Mouse (Mus musculus): ENCODE results near the gene Ppm1b.
"Not testable (repeated sequence)": the region's sequence is repeated elsewhere in the genome, so short reads cannot be mapped to it uniquely, and the experiment has no call there.

Gene Ppm1b

DNA sequence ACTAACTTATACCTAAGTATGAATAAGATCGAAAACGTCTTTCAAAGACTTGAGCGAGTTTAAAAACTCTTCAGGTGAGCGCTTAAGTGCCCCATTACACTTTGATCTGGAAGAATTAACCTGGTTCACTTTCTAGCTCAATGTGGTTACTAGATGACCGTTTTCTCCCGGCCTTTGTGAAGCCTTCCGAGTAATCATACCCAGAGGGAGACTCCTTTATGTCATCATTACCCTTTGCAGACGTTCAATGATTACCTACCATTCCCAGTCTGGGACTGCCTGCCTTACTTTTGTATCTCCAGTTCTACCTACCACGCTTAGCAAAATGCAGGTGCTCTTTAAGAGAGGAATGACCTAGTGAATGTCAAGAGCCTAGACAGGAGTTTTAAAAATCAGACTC lies at the start of gene Ppm1b:
Gene Ppm1b (plus strand): TSS at position 301 of the 400 bp plus-strand sequence.
- no peak for DNase-seq (ENCODE audit: low spot score in 2 of 2)

DNA sequence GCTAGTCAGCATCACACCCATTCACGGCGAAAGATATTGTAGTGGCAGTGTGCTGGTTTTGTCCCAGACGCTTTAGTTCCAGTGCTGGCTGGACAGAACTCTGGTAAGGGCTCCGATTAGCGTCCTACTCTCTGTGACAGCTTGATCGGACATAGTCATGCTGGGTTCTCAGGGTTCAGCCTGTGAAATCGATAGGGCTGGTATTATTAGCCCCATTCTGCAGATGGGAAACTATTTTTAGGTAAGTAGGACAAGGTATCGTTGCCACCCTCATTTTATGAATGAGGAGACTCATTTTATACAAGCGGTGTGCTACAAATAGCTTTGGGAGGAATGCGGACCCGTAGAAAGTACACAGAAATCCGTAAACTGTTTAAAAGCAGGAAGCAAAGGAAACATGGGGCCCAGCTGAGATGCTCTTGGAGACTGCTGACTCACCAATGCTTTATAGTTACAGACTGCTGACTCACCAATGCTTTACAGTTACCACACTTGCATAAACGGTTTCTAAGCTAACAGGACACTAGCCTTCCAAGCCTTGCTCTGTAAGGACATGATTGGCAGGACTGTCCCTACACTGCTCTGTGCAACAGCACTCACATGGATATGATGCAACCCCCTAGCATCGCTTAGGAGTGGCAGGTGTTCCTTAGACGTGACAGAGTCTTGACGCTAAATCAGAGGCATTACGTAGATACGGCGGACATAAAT lies 34.7 kb upstream of the Ppm1b start:
- DNase-seq (ENCODE audit: low spot score in 2 of 2): peak in 1 of 2 experiments; percentile 2

DNA sequence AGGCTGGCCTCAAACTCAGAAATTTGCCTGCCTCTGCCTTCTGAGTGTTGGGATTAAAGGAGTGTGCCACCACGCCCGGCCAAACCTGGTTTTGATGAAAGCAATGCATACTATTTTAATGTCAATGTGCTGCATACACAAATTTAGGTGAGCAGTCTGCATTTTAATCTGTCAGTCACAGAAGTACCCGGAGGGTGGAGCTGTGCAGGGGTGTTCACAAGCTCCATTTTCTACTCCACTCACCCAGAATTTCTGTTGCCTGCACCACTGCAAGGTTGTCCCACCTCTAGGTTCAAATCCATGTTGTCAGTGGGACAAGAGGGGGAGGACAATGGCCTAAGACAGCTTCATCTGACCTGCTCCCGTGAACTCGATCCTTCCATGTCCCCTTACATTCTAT lies 31.8 kb upstream of the Ppm1b start:
- DNase-seq (ENCODE audit: low spot score in 2 of 2): no peak

DNA sequence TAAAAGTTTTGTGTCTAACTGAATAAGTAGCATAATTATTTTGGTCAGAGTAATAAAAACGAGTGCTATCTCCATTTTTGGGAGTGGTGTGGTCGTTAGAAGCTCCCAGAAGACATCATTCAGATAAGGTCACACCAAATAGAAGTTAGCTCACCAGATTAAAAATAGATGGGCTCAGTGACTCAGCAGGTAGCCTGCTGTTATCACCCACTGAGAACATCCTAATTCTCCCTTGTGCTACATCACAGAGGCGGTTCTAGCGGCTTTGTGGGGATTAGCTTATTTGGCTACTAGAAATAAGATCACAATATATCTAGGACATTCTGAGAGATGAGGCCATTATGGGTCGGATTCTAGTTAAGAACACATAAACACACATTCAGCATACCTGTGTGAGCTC lies 30.3 kb upstream of the Ppm1b start:
- DNase-seq (ENCODE audit: low spot score in 2 of 2): peak; percentile 2 to 19

DNA sequence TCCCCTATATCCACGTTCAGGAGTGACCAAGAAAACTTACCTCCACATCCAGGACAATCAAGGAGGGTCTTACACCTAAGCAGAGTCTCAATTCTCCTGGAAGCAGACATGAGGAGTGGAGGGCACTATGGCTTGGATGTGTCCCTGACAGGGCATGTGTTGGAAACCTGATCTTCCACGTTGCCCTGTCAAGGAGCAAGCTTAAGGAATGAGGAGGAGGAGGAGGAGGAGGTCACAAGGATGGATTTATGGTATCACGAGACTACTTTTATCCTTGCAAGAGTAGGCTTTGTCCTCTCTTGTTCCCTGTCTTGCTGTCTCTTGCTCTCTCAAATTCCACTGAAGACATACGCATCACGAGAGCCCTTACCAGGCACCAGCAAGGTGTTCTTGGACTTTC lies 29.0 kb upstream of the Ppm1b start:
- DNase-seq (ENCODE audit: low spot score in 2 of 2): no peak

DNA sequence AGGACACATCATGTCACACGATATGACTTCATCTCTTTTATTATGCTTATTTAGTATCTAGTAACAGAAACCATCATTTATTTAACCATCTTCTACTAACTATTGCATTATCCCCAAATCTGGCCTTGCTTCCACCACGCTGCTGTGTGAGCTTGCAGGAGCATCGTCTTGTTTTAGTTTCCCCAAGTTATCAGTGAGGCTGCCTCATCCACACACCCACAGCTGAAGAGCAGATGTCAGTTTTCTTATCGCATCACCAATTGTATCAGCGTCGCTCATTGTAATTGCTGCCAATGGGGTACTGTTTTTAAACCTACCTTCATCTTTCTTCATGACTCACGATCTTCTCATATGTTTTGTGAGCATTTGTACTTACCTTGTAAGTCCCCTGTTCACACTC lies 23.6 kb upstream of the Ppm1b start:
- DNase-seq (ENCODE audit: low spot score in 2 of 2): no peak

DNA sequence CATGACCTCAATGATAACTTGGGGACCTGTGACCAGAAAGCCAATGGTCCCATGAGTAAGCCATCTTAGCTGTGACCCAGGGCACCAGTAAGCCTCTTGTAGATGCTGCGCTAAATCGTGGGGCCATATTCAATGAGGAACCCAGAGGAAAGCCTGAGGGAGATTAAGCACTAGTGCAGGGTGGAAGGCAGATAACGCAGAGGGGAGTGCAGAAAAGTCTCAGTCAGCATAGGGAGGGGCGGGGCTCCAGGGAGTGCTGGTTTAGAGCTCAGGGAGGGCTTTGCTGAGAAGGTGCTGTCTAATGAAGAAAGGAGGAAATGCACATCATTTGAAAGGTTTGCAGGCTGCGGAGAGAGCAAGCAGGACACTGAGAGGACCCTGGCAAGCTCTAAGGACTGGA lies 22.6 kb upstream of the Ppm1b start:
- DNase-seq (ENCODE audit: low spot score in 2 of 2): no peak

DNA sequence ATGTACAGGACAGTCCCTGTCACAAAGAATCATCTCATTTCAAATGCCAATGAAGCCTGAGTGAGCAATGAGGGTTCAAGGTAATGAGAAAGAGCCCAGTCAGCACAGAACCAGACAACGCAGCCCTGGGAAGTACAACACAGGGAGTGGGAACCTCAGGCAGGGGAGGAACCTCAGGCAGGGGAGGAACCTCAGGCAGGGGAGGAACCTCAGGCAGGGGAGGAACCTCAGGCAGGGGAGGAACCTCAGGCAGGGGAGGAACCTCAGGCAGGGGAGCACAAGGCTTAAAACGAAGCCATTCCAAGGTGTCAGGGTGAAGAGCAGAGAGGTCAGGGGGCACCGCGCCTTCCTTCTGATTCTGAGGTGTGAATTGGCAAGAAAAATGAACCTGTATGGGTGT lies 20.9 kb upstream of the Ppm1b start:
- DNase-seq (ENCODE audit: low spot score in 2 of 2): not testable (repeated sequence)

DNA sequence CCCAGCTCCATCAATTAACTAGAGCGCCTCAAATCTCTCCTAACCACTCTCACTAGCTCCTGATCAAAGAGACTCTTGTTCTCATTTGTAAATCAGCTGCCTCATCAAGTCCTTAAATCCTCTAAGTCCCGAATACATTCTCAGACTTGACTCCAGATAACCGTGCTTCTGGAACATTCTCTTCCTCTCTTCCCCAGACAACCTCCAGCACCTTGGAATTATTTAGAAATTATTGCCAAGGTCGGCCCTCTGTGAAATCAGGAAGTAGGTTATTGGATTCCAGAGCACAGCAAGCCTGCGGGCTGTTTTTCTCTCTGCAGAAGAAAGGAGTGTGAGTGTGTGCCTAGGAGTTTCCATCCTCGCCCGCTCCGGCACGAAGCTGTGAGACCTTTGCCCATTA lies 20.2 kb upstream of the Ppm1b start:
- DNase-seq (ENCODE audit: low spot score in 2 of 2): no peak

DNA sequence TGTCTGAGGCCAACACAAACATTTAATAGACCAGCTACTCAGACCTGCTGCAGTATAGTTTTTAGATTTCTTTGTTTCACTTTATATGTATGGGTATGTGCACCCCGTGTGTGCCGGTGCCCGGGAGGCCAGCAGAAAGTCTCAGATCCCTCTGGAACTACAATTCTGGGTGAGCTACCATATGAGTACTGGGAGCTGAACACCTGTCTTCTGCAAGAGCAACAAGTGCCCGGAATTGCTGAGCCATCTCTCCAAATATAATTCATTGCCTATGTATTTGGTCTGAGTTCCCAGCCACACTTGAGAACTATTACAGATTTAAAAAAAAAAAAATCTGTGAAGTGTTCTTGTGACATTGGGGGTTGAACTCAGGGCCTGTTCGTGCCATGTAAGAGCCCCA lies 19.7 kb upstream of the Ppm1b start:
- DNase-seq (ENCODE audit: low spot score in 2 of 2): no peak

DNA sequence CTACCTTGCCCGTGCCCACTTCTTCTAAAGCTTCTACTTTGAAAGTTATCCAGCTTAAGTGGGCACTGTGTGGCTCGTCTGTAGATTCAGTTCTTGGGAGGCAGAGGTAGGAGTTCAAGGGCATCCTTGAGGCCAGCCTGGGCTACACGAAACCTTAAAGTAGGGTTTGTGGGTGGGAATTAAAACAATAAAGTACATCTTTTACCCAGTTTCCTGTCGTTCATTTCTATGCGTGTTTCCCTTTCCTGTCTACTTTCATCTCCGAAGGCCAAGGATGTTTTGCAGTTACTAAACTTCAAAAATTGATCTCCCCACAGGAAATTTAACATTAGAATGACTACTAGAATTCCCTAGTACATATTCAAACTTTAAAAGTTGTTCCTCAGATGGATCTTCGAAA lies 19.3 kb upstream of the Ppm1b start:
- no peak for DNase-seq (ENCODE audit: low spot score in 2 of 2)

DNA sequence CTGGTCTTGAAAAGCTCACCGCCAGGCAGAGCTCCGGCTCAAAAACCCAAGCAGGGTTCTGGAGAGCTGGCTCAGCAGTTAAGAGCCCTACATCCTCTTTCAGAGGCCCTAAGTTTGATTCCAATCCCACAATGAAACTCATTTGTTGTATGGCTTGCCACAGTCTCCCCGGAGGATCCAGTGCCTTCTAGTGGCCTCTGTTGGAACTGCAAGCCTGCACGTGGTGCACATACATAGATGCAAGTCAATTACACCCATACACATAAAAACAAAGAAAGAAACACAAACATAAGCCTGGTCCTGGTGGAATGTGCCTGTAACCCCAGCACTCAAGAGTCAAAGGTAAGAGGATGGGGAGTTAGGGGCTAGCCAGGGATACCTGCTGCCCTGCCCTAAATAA lies 18.3 kb upstream of the Ppm1b start:
- DNase-seq (ENCODE audit: low spot score in 2 of 2): no peak

DNA sequence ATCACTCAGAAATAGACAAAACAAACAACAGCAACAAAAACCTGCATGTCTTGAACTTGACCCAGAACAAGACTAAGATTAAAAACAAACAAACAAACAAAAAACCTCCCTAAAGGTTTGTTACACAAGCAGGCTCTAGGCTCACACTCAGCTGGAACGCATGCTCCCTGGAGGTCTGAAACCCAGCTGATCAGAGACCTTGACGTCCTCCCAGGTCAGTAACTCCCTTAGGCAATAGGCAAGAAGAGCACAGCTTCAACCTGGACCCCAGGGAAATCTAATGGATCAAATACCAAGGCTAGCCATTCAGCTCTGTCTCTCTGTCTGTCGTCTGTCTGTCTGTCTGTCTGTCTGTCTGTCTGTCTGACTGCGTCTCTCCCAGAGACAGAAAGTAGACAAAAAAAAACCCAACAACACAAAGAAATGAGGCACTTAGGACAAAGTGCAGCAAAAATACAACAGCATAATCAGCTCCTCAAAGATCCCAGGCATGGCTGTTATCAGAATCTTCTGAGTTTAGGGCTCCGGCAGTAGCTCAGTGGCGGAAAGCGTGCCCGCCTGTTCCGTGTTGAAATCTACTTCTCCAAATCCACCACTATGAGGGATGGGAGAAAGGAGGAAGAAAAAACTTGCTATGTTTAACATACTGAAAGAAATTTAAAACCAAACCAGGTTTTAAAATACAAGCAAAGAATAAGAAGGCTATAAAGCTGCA lies 16.4 kb upstream of the Ppm1b start:
- DNase-seq (ENCODE audit: low spot score in 2 of 2): no peak

DNA sequence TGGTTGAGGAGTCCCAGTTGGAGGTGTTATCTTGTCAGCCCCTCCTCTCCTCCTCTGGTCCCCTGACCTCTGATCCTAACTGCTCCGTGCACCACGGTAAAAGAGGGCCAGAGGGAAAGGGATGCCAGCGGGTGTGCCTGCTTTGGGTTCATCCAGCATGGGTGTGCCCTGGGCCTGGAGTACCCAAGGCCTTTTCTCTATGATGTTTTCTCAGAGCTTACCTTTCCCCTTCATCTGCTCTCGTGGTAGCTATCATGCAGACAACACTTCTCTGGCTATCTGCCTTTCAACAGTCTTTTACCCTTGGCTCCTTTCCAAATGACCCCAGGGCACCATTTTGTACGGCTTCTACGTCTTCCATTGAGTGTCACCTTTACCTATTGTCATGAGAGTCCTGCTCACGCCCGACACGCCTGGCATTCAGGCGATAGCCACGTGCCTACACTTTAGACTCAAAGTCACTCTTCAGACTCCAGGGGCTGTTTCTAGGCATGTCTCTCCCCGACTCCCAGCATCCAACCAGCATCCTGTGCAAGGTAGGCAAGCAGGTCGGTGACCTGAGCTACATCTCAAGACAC lies 15.2 kb upstream of the Ppm1b start:
- DNase-seq (ENCODE audit: low spot score in 2 of 2): no peak

DNA sequence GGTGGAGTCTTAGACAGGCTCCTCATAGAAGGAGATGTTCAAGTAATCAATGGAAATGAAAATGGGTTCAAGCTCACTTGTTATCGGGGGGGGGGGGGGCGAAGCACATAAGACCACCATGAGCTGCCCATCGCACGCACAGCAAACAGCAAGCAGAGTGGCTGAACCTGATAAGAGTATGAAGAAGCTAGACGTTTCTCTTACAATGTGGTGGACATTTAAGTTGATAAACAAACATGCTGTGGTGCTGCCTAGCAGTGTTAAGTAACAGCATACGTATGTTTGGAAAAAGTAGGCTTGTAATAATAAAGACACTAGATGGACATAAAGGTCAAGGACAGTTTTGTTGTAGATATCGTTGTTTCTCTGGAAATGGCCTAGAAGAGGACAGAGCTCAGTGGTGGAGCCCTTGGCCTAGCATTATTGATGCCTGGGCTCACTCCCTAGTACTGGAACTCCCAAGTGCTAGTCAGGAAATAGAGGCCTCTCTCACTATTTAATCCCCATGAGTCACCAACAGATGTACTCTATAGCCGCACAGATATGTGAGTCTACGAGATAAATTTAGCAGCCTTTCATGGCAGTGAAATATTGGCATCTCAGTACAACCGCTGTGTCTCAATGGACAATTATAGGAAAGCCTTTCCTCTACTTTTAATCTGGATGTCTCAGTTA lies 14.0 kb upstream of the Ppm1b start:
- no peak for DNase-seq (ENCODE audit: low spot score in 2 of 2)

DNA sequence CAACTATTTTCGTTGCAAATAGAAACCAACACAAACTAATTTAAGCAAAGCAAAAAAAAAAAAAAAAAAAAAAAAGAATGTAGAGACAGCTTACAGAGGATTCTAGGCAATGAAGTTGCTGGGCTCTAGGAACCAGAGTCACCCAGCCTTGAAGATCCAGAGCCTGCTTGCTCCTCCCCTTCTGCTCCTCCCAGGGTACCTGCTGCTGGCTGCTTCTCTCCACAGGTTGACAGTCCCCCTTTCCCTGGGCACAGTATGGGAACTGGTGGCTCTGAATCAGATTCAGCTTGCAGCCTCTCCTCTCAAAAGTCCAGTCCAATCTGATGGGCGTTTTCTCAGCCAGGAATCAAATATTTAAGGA lies 13.5 kb upstream of the Ppm1b start:
- DNase-seq (ENCODE audit: low spot score in 2 of 2): no peak

DNA sequence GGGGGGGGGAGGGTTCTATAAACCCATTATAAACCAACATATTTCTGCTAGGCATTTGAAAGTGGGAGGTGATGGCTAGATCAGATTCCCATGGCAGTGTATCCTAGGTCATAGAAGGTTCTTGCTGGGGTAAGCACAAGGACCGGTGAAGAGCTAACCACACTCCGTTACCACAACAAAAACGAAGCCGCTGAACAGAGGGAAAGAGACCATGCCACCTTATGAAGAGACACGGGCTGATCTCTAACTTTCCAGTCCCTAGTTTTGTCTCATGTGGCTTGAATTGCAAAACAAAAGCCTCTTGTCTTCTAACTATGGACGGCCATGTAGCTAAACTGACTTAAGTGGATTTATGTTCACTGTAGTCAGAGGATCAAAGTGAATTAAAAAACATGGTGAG lies 12.2 kb upstream of the Ppm1b start:
- no peak for DNase-seq (ENCODE audit: low spot score in 2 of 2)

DNA sequence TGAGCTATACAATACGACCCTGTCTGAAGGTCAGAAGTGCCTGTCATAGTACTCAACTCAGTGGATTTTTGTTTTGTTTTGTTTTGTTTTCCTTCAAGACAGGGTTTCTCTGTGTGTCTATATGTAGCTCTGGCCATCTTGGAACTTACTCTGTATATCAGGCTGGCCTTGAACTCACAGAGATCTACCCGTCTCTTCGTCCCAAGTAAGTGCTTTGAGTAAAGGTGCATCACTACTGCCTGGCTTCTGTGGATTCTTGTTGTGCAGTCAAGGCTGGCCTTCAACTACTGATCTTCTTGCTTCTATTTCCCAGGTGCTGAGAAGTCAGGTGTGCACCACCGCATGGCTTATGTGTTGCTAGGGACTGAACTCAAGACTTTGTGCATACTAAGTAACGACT lies 4.0 kb upstream of the Ppm1b start:
- DNase-seq (ENCODE audit: low spot score in 2 of 2): no peak

DNA sequence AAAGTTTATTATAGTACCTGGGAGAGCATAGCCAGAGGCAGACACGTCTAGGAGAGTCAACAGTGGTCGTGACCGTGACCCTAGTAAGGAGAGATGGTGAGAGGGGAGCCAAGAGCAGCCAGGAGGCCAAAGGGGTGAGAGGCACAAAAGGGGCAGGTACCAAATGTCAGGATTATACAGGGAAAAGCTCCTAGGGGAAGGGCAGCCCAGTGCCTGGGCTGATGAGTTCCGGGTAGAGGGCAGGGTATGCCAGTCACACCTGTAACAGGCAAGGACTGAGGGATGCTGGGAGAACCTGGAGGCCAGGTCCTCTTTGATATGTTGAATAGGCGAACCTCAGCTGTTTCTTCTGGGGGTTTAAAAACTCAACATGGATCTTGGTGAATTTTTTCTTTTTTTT lies 2.8 kb upstream of the Ppm1b start:
- no peak for DNase-seq (ENCODE audit: low spot score in 2 of 2)

DNA sequence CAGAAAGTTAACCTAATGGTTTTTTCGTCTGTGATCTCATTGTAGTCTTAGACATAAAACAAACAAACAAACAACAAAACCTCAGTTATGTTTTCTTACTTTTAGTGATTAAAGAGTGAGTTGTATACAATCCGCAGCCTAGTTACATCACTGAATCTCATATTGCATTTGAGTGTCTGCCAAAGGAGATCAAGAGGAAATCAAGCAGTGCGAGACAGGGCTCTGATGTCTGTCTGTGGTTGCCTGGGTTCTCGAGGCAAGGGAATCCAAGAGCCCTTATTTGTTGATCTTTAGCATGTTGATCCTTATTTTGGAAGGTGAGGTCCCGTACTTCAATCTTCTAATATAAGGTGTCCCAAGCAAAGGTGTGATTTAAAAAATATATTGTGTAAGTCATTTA lies 1.7 kb upstream of the Ppm1b start:
- DNase-seq (ENCODE audit: low spot score in 2 of 2): no peak

DNA sequence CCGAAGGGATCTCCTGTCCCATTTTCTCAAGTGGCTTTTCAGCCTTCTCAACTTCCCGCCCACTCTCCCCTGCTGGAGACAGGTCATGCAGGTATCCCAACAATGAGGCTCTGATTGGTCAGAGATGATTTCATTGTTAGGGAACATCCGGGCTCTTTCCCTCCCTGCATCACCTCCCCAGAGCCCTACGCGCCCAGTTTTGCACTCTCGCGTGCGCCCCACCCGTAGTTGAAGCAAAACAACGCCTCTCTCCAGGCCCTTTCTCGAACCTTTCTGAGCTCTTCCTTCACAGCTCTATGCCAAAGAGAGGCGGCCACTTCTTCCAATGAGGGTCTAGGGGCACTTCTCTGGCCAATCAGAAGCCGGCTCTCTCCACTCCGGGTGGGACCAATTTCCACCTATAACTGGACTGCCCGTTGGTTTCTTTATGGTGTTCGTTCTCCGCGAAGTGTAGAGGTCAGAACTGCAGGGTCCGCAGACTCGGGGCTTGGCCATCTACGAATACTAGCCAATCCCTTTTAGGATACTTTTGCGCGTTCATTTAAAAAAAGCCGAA lies 468 bp downstream of the Ppm1b start:
- DNase-seq (ENCODE audit: low spot score in 2 of 2): peak in 1 of 2 experiments; percentile 98

DNA sequence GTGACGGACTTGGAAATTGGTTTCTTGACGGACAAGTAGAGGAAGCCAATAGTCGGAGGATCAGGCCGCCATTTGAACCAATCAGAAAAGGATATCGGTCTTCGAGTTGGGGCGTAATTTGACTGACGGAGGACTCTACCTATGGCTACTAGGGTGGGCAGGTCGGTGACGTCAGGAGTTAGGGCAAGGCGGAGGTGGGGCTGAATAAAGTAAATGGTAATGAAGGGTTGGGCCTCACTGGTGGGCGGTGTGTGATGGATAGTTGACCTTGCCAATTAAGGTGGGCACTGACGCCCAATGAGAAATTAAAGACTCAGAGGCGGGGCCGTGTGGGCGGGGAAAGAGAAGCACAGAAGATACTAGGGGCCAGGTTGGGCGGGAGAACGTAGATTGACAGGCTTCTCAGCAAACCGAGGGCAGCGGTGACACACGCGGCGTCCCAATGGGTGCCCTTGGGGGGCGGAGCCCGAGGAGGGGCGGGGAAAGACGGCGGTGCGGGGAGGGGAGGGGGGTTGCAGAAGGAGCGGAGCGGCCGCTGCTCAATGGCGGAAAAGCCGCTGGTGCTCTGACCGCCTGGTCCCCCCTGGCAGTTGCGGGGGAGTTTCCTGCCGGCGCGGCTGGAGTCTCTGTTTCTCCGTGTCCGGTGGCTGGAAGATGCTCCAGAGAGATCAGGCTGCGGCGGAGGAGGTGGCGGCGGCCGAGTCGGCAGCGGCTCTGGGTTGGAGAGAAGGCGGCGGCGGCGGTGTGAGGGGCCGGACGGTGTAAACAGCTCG lies 1.1 kb downstream of the Ppm1b start:
- DNase-seq (ENCODE audit: low spot score in 2 of 2): peak; percentile 100

Data from heart, adult 9 months (tissue).